Mouse (Mus musculus): ENCODE measurements at regions not wholly inside any gene's neighbourhood (a gene's known extent, or its start where the extent isn't known, plus 50 kb on each side); places are given as distances from the start of the nearest gene placed in this dataset.
A peak's percentile ranks its signal among the peaks of the same experiment; 100 is the strongest.

DNA sequence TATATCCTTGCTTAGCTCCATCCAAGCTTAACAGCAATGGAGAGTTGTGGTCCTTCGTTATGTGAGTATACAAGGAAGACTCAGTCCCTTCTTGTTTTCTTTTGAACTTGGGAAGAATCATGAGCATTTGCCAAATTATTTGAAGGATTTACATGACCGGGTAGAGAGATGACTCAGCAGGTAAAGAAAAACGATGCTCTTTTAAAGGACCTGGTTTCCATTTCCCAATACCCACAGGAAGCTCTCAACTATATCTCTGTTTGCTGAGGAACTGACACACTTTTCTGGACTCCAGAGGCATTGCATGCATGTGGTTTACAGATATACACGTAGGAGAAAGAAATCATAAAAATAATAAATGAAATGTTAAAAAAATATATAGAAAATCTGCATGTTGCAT, 457.5 kb downstream of the Ppargc1a start:
- no peak for DNase-seq

DNA sequence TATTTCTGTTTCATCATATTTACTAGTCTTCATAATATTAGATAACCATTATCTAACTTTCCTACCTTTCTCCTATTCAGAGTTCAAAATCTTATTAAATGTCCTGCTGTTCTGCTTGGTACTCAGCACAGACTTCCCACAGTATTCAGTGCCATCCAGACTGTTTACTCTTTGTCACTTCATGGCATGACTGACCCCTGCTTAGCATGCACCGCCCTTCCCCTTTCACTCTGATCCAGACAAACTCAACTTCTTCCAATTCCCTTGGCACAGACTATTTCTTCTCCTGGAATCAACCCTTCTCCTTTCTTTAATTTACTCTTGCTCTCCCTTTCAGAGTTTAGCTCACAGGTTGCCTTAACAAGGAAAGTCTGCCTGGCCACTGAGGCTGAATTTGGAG, 458.8 kb downstream of the Ppargc1a start:
- peak; percentile 3 for DNase-seq

DNA sequence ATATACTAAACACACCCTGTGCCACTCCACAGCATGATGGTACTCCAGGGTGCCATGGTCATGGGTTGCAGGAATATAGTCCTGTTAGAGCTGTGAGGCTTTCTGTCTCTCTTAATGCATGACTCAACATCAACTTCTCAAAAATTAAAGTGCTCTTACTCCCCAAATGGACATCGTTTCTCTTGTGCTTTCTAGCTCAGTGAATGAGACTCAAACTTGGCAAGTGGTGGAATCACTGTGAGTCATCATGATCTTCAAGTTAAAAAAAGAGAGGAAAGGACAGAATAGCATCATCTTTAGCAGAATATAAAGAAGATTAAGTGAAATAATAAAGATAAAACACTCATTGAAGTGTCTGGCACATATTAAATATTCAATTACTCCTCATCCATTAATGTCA, 459.3 kb downstream of the Ppargc1a start:
- no peak for DNase-seq

DNA sequence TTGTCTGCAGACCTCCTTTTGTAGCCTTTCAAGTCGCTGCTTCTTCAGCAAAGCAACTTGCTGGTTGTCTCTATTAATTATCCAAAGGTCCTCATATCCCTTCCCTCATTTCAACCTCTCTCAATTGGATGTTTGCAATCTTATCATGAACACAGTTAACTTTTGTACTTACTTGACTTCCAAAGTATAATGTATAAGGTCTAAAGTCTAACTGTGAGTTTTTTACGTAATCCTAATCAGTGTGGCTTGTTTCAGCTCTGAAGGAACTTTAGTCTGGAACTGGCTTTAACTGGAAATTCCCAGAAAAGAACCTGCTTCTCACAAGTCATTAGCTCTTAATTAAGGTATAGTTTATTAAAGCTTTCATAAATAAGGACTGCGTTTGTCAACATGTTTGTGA, 467.6 kb downstream of the Ppargc1a start:
- no peak for DNase-seq

DNA sequence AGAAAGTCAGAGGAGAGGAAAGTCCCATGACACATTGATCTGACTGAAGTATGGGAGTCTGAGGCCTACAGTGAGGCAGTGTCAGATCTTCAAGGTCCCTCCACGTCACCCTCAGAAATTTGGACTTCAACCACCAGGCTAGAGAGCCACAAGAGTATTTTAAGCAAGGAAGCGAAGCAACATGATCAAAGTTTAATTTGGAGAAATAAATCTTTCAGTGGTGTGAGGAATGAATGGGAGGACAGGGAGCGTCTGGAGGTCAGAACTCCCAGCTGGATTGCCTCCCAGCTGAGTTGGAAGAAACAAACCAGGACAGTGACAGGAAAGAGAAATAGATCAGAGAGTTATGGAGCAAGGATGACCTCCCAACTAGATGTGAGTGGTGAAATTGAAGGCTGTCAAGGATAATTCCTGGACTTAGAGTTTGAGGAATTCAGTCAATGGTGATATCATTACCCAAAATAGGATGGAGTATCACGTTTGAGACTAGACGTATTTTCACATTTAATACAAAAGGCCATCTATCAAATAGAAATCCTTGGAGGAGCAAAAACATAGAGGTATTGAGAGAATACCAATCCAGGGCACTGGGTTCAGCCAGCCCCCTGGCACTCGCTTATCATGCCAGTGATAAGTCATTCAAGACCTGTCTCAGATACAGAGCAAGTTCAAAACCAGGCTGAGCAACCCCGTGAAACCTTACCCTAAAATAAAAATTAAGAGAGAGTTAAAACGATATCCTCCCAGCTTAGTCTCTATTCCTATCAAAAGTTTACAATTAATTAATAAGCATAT, 494.7 kb downstream of the Ppargc1a start:
- no peak for DNase-seq

DNA sequence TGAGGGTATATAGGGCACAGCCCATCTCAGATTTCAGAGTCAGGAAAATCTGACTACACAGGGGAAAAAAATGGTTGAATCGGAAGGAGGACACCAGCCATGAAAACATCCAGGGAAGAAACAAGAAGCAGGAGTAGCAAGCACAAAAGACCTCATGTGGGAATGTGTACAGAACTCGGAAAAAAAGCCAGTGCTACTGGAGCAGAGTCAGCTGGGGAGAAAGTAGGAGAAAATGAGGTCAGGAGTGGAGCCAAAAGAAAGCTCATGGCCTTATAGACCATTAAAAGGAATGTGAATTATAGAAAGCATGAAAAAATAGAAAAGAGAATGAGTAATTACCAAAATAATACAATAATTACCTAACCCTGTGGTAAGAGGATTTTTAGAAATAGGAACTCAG, 495.4 kb downstream of the Ppargc1a start:
- DNase-seq: no peak

DNA sequence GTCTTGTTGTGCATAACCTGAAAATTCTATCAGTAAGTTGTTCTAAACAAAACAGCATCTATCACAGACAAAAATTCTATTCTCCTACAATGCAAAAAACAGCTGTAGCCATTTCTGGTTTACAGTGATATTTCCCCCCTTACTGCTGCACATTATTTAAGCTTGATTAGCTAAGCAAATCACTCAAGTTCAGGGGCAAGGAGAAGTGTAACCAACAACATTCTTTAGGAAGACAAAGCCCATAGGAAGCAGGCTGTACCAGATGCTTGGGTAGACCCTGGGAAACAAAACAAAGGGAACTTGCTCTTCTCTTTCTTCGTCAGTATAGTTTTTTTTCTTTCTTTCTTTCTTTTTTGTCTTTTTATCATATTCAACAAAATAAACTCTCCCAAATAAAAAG, 497.9 kb downstream of the Ppargc1a start:
- no peak for DNase-seq

DNA sequence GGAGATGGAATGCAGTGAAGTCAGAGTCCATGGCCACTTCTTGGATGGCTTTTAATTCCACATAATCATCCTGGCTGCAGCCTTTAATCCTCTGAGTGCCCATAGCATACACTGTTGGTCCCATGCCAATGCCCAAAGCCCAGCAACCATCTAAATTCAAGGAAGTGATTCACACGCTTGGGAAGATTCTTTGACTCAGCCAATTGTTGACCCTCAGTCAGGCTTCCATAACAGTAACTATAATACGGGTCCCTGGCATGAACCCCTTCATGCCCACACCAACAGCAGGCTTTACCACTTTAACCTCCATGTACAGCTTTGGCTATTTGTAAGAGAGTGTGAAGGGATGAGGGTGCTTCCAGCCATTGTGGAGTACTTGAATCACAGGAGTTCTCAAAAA, 521.7 kb downstream of the Ppargc1a start:
- no peak for DNase-seq

DNA sequence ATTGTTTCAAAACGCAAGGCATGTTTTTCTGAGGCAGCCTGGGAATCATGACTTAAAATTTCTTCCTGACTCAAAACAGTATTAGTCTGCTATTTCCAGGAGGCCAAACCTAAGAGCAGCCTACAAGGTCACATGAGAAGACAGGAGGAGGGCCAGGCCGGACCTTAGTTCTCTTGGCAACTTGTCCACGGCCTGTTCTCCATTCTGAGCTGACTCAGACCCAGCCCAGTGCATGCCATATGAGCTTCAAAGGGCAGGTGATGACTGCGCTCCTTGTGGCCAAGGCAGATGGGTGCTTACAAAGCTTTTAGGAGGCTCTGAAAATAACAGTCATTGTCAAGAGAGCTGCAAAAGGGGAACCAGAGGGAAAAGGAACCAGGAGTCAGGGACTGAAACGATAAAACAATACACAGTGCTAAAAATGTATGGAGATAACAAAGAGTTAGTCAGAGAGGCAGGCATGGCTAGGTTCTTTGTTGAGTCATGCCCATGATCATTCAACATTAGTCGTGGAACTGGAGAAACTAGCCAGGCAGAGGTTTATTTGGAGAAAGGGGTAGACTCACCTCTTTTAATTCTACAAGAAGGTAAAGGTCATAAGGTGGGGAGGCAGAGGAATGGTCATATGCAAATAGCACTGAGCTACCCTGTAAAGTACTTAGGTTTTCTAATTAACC, 525.8 kb downstream of the Ppargc1a start:
- DNase-seq: no peak

DNA sequence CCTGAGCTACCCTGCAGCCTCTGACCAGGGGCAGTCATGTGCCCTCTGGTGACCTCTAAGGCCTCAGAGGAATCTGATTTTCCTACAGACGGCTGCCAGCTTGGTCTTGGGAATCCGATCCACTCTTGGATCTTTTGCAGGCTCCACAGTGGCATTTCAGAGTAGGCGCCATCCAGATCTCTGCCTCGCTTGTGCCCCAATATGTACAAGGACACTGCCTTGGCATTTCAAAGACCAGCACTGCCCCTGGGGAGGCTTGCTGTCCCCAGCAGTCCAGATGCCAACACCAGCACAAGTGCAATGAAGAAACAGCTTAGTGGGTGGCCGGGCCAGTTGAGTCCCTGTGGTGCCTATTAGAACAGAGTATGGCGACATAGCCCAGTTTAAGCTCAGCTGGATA, 526.6 kb downstream of the Ppargc1a start:
- DNase-seq: no peak

DNA sequence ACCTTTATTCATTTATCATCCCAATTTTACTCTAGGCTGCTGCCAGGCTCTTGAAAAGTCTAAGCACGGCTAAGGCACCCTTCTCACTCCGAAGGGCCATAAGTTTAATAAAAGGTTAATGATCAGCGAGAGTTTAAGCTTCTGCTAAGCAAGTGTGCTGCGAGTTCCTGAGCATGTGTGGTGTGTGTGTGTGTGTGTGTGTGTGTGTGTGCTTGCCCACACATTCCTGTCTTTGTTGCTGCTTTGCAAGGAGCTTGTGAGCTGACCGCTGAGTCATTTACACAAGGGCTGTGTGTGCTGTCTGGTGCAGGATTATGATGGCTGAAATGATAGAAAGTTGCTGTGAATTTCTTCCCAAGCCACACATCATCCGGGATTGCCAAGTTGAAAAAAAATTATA, 527.1 kb downstream of the Ppargc1a start:
- no peak for DNase-seq

DNA sequence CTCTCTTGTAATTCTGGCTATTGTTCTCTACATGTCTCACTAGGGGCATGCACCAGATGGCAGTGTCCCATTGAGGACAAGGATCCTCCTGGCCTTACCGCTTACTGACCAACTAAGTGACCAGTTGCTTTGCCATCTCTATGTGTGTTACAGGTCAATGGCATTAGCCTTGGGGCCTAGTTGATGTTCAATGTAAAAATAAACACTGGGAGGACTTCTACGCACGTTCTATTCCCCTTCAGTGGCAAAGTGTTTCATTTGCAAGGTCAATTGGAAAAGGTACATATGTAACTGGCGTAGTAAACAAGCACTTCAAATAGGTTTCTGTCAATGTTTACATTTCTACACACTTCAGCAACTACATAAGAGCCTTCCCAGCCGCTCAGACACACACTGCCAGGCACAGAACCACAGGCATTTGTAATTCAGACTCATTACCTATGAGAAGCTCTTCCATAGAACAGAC, 527.8 kb downstream of the Ppargc1a start:
- DNase-seq: no peak

DNA sequence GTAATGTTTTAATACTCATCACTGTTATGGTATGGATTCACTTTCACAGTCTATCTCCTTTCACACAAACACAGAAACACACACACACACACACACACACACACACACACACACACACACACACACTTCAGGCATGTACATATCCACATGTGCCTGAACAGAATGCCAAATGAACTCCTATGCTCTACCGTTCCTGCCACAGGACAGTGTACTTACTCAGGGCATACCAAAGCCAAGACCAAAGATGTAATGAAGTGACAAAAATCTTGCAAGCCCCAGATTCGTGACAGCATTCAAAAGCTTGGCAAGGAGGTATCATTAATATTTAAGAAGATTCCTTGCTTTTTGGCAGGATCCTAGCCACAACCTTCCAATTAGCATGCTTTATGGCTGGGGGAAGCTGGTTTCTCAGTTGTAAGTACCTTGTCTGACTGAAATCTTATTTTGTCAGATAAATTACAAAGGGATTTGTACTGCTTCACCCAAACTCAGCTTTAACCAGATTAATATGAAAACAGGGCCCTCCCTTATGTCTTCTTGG, 531.0 kb downstream of the Ppargc1a start:
- DNase-seq: no peak

DNA sequence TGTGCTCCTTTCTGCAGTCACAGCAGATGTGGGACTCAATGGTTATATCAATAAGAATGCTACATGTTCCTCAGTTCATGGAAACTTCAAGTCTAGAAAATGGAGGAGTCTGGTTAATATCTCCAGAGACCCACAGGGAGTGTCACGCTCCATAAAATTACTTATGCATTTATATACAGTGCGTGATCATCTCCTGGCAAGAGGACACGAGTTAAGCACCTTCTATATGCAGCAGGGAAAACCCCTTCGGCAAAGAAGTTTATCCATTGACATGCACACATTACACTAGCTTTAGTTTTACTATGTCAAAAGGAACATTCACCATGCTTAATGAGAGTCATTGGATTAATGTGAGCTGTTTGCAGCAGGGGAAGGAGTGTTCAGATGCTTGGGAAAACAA, 538.6 kb downstream of the Ppargc1a start:
- no peak for DNase-seq

DNA sequence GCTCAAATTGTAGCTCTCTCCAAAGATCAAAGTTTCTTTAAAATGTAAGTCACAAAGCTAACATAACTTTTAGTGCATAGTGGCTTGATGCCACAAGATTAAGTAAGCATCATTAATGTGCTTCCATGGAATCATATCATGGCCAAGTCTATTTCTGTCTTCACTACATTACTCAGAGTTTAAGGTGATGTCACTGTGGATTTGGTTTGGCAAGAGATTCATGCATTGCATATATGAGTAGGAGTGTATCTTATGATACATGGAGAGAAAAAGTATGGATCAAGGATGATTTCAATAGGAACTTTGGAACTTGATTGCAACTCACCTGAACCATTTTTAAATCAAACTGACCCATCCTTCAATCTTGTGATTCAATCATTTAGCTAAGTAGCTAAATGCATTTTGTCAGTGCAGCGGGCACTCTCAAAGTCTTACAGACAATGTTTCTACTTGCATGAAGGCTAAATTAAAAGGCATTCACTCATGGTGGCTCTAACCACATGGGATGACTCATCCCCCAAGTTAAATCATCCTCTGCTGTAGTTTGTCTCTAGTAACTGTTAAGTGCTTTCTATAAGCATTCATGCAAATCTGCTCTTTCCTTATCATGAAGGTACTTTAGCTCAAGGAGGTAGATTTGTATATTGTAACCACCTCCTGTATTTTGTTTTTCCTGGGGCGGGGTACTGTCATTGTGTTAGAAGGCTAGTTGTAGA, 576.5 kb downstream of the Ppargc1a start:
- DNase-seq: no peak

All from layer of hippocampus, adult 9-11 months (tissue).